Mouse (Mus musculus) kidney, adult 8-10 months (tissue): ENCODE measurements around the gene AC140267.1.

Experiments used
- DNase-seq, 2 experiments: peaks; one replicate each; pipeline ENCODE4 v3.0.0; 2022

Gene AC140267.1

DNA sequence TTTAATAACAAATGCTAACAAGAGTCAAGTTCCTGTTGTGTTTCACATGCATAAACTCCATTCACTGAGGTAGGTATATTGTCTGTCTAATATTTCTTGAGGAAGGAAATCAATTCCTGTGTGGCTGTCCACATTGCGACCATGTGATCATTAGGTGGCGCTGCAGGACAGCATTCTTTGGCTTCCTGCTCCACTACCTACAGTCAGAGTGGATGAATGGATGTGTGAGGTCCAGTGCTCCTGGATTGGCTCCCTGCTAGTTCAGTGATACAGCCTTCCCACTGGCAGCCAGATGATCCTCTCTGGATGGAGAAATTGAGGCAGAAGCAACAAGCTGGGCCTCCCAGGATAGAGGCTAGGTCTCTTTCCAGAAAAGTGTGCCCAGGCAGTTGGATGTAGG lies 30.6 kb downstream of the AC140267.1 start:
- DNase-seq: peak; percentile 76 to 89

- DNase-seq: no peak
Observed at GRCm38 (mm10) chr15:80271858-80272396, 36.3 kb downstream of the AC140267.1 start.

GRCm38 (mm10) chr15:80277107-80277506 lies 41.5 kb downstream of the AC140267.1 start:
- no peak for DNase-seq

- peak in 1 of 2 experiments; percentile 51 for DNase-seq
Observed at GRCm38 (mm10) chr15:80277625-80278024, 42.0 kb downstream of the AC140267.1 start.

GRCm38 (mm10) chr15:80278121-80278759 lies 42.6 kb downstream of the AC140267.1 start:
- DNase-seq: no peak

- DNase-seq: no peak
Observed at GRCm38 (mm10) chr15:80279053-80279452, 43.4 kb downstream of the AC140267.1 start.

DNA sequence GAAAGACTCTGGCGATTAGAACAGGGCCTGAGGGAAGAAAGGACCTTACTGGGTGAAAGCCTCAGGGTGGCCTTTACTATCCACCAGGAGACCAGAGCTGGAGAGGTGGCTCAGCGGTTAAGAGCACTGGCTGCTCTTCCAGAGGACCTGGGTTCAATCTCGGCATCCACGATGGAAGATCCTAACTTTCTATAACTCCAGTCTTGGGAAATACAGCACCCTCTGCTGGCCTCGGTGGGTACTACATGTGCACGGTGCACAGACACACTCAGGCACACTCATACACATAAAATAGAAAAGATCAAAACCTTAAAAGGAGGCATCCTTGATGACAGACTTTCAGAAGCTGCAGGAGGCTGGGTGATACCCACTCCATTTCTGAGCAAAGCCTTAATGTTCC lies 45.0 kb downstream of the AC140267.1 start:
- peak in 1 of 2 experiments; percentile 49 for DNase-seq
